Comparison of ENCODE assay signal across 21 mouse cellular contexts in genomic region chr16:95441179-95441578, GRCm38 (mm10).
A peak's percentile ranks its signal among the peaks of the same experiment; 100 is the strongest.
DNase-seq lines count a peak whose midpoint lies in the region; TF ChIP-seq lines count a peak whose summit lies in the region.
"Had no signal": no experiment of that assay in that cellular context is flagged by ENCODE, and none has a peak within 500 bp of the region (broad histone marks: within the 10 kb centered on the region; RNA-seq: fewer than 3 reads in every experiment).

No protein-coding gene starts in this region.

- no peak for DNase-seq in heart, embryonic 10.5 days (ENCODE audit: low spot score)
- DNase-seq in heart, postnatal 10 days: no peak
- peak; percentile 25 for DNase-seq in thymus, postnatal 0 days (ENCODE audit: low spot score)
- no peak for DNase-seq in thymus, postnatal 36 days
- DNase-seq in splenic B cell, adult 2 months (ENCODE audit: low read depth, low spot score): peak; percentile 55
- no peak for DNase-seq in adrenal gland, postnatal 4 days (ENCODE audit: low spot score in 2 of 2)
- no peak for DNase-seq in cerebellum, adult 9-10 months
- DNase-seq: adrenal gland, postnatal 25 days; cerebellum, adult 2 months; gastrocnemius, postnatal 10 days; heart, adult 18-20 months; kidney, adult 2 months; kidney, postnatal 25 days; lung, adult 2 months; lung, postnatal 4 days; midbrain, embryonic 14.5 days had no signal

- no peaks in the 10 kb centered on the region for H3K27me3 ChIP-seq in heart, embryonic 10.5 days (ENCODE audit: insufficient read depth, poor library complexity, severe bottlenecking)
- H3K27me3 ChIP-seq in splenic B cell, adult 2 months (ENCODE audit: control insufficient read depth, insufficient read depth, low read length, poor library complexity, severe bottlenecking): no peaks in the 10 kb centered on the region
- H3K27me3 ChIP-seq: forebrain, embryonic 12.5 days; neural tube, embryonic 15.5 days had no signal

- WGBS in heart, embryonic 10.5 days: 19% methylated on average over 7 of the region's 7 CpGs

- H3K4me3 ChIP-seq in heart, embryonic 10.5 days: no peak overlapping the region
- no peak overlapping the region for H3K4me3 ChIP-seq in embryonic fibroblast, embryonic 13.5 days (ENCODE audit: insufficient read depth, low read length)
- H3K4me3 ChIP-seq: embryonic facial prominence, embryonic 10.5 days; forebrain, embryonic 12.5 days; myocyte; neural tube, embryonic 15.5 days had no signal

- peak overlapping the region; percentile 88 for H3K27ac ChIP-seq in heart, embryonic 10.5 days
- H3K27ac ChIP-seq in embryonic fibroblast, embryonic 13.5 days (ENCODE audit: insufficient read depth, low read length): 0 out of 2 replicates have a peak overlapping the region, but pooled peaks have one; percentile 36
- H3K27ac ChIP-seq: embryonic facial prominence, embryonic 10.5 days; forebrain, embryonic 12.5 days; neural tube, embryonic 15.5 days had no signal

- no peak for TF ChIP-seq CTCF in embryonic fibroblast, embryonic 13.5 days (IDR thresholded peaks at IDR 0.05; ENCODE audit: borderline replicate concordance, insufficient read depth, low read length)

- no peaks in the 10 kb centered on the region for H3K9me3 ChIP-seq in heart, embryonic 10.5 days
- H3K9me3 ChIP-seq: embryonic facial prominence, embryonic 10.5 days; forebrain, embryonic 12.5 days; neural tube, embryonic 15.5 days had no signal

- no peaks in the 10 kb centered on the region for H3K36me3 ChIP-seq in heart, embryonic 10.5 days
- H3K36me3 ChIP-seq in splenic B cell, adult 2 months (ENCODE audit: control insufficient read depth, insufficient read depth, low read length, poor library complexity, severe bottlenecking): no peaks in the 10 kb centered on the region
- H3K36me3 ChIP-seq: embryonic facial prominence, embryonic 10.5 days; forebrain, embryonic 12.5 days; neural tube, embryonic 15.5 days had no signal

- TF ChIP-seq POLR2A in embryonic fibroblast, embryonic 13.5 days (IDR thresholded peaks at IDR 0.05; ENCODE audit: low read depth, low read length): no peak

- H3K4me1 ChIP-seq in heart, embryonic 10.5 days: peaks cover 51% of the 10 kb centered on the region
- H3K4me1 ChIP-seq in embryonic fibroblast, embryonic 13.5 days (ENCODE audit: control insufficient read depth, insufficient read depth, low read length): peaks cover 5% of the 10 kb centered on the region; the same call in 1 of the 2 replicates
- H3K4me1 ChIP-seq: forebrain, embryonic 12.5 days had no signal

- intact Hi-C loops in heart, postnatal 10 days (cut with DNase I): no loop called here

Comparison
In these comparisons a context has a peak if more than half of its experiments do, and no peak if none do; other contexts are left out.
1. DNase-seq: peak in thymus, postnatal 0 days (single experiment) and splenic B cell, adult 2 months (single experiment); none in heart, embryonic 10.5 days (single experiment), heart, postnatal 10 days (0 of 2), thymus, postnatal 36 days (0 of 2), adrenal gland, postnatal 4 days (0 of 2) and cerebellum, adult 9-10 months (single experiment).